Mouse (Mus musculus) T-cell, adult 66 days (primary cell): Measurements from ENCODE around the gene Kif18b. TPM values are rescaled to one million over a fixed set of nuclear protein-coding genes. Genes with fewer than 3 reads are reported as not detected.

Source experiments
- total RNA-seq, 2 experiments: library from RNA; stranded (reverse); gene quantifications; 3 replicates in 1 of 2; 4 replicates in 1 of 2; pipeline ENCODE4 v1.2.4; 2023

Gene Kif18b
- total RNA-seq, result 1 to 10 TPM in 1 of 2 experiments, under 1 TPM in 1; 0.59 to 2.2 TPM

DNA sequence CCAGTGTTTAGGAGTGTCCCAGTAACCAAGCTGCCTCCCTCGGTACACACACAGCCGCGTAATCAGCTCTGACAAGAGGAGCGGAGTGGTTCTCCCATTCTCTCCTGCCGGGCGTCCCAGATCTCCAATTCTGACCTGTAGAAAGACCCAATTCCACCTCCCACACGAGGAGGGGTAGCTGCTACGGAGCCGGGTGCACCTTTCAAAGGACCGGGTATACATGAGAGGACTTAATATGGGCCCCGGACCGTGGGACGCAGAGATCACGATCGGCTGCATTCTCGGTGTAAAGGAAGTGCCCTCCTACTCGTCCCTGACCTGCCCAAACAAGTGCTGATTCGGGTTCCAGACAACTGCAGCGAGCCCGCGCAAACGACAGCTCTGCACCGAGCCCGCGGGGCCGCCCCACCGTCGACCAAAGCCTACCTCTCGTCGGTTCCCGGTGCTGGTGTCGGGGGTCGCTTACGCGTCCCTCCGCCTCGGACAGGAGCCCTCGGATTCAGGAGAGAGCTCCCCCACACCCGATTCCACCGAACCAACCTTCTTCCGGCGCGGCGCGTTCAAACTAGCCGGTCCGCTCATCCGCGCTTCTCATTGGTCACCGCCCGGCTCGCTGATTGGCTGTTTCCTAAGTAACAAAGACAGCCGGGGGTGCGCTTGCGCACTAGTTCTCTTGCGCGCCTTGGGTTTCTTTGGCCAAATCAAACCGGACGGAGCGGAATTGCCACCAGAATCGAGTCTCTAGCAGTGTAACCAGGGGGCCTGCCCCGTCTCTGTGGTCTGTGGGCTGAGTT, at the start of gene Kif18b:
Gene Kif18b (minus strand): TSS at position 568 of the 794 bp plus-strand sequence.

DNA sequence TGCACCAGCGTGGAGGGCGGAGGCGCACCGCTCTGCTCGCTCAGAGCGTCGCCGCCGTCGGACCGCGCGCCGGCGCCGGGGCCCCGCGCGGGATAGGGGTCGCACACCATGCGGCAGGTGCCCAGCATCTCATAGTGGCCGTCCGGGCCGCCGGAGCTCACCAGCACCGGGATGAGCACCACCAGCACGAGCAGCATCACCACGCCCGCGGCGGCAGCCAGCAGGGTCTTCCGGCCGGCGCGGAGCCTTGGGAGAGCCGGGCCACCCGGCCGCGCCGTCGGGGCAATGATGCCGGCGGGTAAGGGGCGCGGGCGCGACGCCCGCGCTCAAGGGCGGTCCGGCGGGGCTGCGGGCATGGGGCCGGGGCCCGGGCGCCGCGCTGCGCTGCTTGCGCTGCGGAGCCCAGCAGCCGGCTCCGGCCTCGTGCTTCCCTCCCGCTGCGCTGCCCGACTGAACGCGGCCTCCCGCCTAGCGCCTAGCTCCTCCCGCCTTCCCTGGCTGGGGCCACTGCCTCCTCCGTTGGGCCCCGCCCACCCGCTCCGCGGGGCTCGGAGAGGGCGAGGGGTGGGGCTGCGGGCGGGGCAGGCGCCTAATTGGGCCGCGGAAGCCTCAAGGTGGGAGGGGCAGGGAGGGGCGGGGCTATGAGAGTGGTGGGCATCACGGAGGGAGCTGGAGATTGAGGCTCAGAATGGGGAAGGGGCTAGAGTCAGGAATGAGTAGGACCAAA, 21.5 kb upstream of the Kif18b start, which contains the start of gene C1ql1:
Gene C1ql1 (minus strand): TSS at position 424 of the 727 bp plus-strand sequence.

DNA sequence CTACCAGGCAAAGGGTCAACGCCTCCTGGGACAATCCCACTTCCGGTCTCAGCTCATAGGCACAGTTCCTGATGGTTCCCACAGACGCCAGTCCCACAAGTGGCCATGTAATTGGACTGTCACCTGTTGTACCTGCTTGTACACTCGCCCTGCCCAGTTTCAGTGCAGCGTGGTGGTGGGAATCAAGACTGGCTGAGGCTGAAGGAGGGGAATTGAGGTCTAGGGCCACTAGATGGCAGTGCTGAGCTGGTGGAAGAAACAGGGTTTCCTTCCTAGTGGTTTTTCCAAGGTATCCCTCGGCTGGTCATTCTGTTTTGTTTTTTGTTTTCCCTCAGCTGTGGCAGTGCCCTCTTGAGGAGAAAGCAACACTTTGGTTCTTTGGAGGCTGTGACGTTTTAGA, 24.2 kb downstream of the Kif18b start, which contains the start of gene Gfap:
Gene Gfap (minus strand): TSS at position 150 of the 400 bp plus-strand sequence.

DNA sequence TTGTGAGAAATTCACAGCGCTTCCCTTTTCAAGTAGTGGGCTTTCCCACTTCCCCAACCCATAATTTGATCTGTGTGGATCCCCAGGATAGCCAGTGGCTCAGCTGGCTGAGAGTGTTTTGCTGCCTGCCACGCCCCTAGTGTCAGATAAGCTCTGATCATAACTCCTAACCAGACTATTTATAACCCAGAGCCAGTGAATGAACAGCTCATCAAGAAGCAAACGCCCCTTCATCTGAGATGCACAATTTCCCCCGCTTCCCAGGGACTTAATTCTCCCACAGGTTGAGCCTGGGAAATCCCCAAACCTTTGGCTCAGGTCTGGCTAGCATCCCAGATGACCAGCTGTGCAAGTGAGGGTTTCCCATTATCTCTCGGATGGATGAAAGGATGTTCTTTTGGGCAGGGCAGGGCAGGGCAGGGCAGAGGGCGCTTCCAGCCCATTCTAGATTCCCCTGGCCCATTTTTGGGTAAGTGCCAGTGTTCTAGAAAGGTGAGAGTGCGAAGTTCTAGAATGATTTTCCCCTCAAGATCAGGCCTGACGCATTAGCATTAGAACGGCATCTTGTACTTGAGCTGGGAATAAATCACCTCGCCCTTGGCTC, 40.2 kb downstream of the Kif18b start, which contains the start of gene Fam187a:
Gene Fam187a (plus strand): TSS at position 554 of the 604 bp plus-strand sequence.

DNA sequence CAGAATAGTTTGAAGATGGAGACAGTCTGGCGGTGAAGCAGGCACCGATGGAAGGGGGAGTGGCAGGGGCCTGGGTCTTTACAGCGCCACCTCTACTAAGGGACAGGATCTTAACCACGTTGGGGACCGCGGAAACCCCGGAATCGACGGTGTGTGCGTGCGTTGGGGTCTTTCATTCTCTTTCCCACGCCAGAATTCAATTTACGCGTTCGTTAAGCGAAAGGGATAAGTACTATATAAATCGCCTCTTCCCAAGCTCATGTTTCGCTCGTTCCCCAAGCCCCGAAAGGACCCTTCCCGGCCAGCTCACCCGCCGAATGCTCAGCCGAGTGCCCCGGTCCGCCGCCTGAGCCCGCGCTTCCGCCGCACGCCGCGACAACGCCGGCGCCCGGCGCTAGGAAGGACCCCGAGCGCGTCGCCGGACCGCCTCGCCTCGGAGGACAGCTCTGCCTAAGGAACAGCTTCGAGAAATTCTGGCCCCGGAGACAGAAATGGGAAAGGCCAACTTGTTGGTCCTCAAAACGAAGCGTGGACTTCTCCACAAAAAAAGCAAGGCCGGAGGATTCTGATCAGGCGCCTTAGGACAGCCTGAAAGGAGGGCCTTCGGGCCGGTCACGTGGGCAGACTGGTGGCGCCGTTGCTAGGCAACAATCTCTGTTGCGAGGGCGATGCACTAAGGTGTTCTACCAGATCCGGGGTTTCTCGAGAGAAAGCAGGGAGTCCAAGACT, 44.2 kb downstream of the Kif18b start, which contains the start of the genes Eftud2 and Ccdc103:
Gene Eftud2 (minus strand): TSS at position 401 of the 729 bp plus-strand sequence.
Gene Ccdc103 (plus strand): TSS at position 620 of the 729 bp plus-strand sequence.

Other genes starting within 250 kb of the Kif18b start
- 10 to 100 TPM; 37.0 to 38.8 TPM for gene Ccdc43, start 227.3 kb downstream of the Kif18b start, total RNA-seq
- gene Adam11, start 163.7 kb downstream of the Kif18b start, total RNA-seq, result 1 to 10 TPM; 2.8 to 2.9 TPM
- not detected for gene Gjc1, start 105.4 kb downstream of the Kif18b start, total RNA-seq
- gene Higd1b, start 89.3 kb downstream of the Kif18b start, total RNA-seq, result not detected
- gene Eftud2, start 44.1 kb downstream of the Kif18b start, total RNA-seq, result 100 to 1,000 TPM; 154 TPM
- not detected for gene Ccdc103, start 43.9 kb downstream of the Kif18b start, total RNA-seq
- gene Fam187a, start 40.0 kb downstream of the Kif18b start, total RNA-seq, result not detected
- gene Gfap, start 24.2 kb downstream of the Kif18b start, total RNA-seq, result not detected
- not detected for gene C1ql1, start 21.6 kb upstream of the Kif18b start, total RNA-seq
- 10 to 100 TPM; 60.2 to 68.4 TPM for gene Nmt1, start 103.1 kb upstream of the Kif18b start, total RNA-seq
- gene Dcakd, start 103.2 kb upstream of the Kif18b start, total RNA-seq, result 10 to 100 TPM; 18.5 to 22.4 TPM
- gene Plcd3, start 176.5 kb upstream of the Kif18b start, total RNA-seq, result not detected
- gene Acbd4, start 176.6 kb upstream of the Kif18b start, total RNA-seq, result 10 to 100 TPM; 46.3 to 47.1 TPM
- 10 to 100 TPM; 73.5 to 91.3 TPM for gene Hexim1, start 191.1 kb upstream of the Kif18b start, total RNA-seq
- gene Hexim2, start 207.3 kb upstream of the Kif18b start, total RNA-seq, result 1 to 10 TPM; 1.6 to 2.8 TPM
- 100 to 1,000 TPM; 420 to 447 TPM for gene Fmnl1, start 246.0 kb upstream of the Kif18b start, total RNA-seq